Mouse (Mus musculus) hindbrain, embryonic 14.5 days (tissue): ENCODE measurements around the gene Arhgap31. TPM values are rescaled to one million over a fixed set of nuclear protein-coding genes. Genes with fewer than 3 reads are reported as not detected.

ENCODE experiments used
- ATAC-seq: fragments of 200-750 bp; cut with Nextera tagmentation; 2 replicates; pipeline ENCODE4 v1.8.0; 2017; ENCODE audit warnings: moderate number of reproducible peaks, mild to moderate bottlenecking, moderate TSS enrichment, moderate library complexity; ENCODE audit not compliant: low FRiP score
- DNase-seq: peaks from one replicate; pipeline ENCODE4 v3.0.0-alpha.2; 2015; ENCODE audit warnings: low spot score
- H3K27ac ChIP-seq: fragments of 300-500 bp; sonication (generic); 2 replicates; pipeline ENCODE4 v1.5.1; 2014; ENCODE audit warnings: mild to moderate bottlenecking, moderate library complexity
- H3K27me3 ChIP-seq: fragments of 300-500 bp; sonication (generic); 2 replicates; pipeline ENCODE4 v1.6.1; 2014; ENCODE audit warnings: mild to moderate bottlenecking, low read length, mixed read lengths; ENCODE audit not compliant: control insufficient read depth, insufficient read depth
- H3K36me3 ChIP-seq: fragments of 300-500 bp; sonication (generic); replicated peaks from 2 replicates; pipeline ENCODE4 v1.6.1; 2014; ENCODE audit not compliant: control insufficient read depth, insufficient read depth
- H3K4me1 ChIP-seq: fragments of 300-500 bp; sonication (generic); replicated peaks from 2 replicates; pipeline ENCODE4 v1.6.1; 2014; ENCODE audit warnings: antibody characterized with exemption, low read length, mixed read lengths; ENCODE audit not compliant: control insufficient read depth, insufficient read depth
- H3K4me2 ChIP-seq: fragments of 300-500 bp; sonication (generic); replicated peaks from 2 replicates; pipeline ENCODE4 v1.6.1; 2014; ENCODE audit warnings: mild to moderate bottlenecking, moderate library complexity
- H3K4me3 ChIP-seq: fragments of 300-500 bp; sonication (generic); replicated peaks from 2 replicates; pipeline ENCODE4 v1.5.1; 2014; ENCODE audit warnings: mild to moderate bottlenecking, low read length
- H3K9ac ChIP-seq: fragments of 300-500 bp; sonication (generic); 2 replicates; pipeline ENCODE4 v1.6.1; 2014
- H3K9me3 ChIP-seq: fragments of 300-500 bp; sonication (generic); 2 replicates; pipeline ENCODE4 v1.6.1; 2016; ENCODE audit warnings: low read length; ENCODE audit not compliant: control insufficient read depth
- WGBS: fragments of 180-500 bp; shearing (Covaris S2); extraction: QIAGEN DNeasy Blood & Tissue Kit; methylation state at CpG from one replicate; pipeline ENCODE4 v1.1.7; 2014; 5-methylcytosine and 5-hydroxymethylcytosine counted together
- polyA plus RNA-seq: library from polyadenylated mRNA; unstranded; fragments of >200 nt; fragmentation: Nextera tagmentation; extraction: Ambion mirVana; gene quantifications from 2 replicates; pipeline ENCODE4 v1.2.1, GENCODE M21; 2014

Gene Arhgap31
- polyA plus RNA-seq, 1 experiment from 2014 or later: 7.8 TPM

DNA sequence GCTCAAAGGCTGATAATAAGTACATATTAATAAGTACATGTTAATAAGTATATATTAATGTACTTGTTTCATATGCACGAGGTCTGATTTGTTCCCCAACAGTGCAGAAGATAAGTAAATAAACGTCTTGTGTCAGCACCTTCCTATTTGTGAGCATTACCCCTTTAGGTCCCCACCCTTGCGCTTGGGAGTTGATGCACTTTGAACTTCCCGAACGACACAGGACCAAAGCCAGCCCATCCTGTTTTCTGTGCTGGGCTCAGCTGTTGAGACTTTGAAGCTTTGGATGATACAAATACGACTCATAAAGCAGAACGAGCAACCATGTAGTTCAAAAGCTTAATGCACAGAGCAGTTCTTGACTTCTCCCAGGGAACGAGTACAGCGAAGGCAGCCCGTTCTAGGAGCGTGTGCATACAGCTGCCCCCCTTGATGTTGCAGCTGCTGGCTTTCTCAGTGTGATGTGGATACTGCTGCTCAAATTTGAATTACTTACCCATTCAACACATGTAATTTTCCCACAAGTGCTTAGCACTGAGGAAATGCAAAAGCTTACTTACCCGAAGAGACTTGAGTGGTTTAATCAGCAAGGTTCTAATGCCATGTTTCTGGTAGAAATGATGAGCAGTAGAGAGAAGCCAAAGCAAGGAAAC lies 120.9 kb downstream of the Arhgap31 start:
- Histone ChIP-seq H3K4me1 (no peaks in the 10 kb centered on the region), H3K4me2 (no peak overlapping the region), H3K9me3 (no peaks in the 10 kb centered on the region), H3K36me3 (peaks cover 55% of the 10 kb centered on the region), H3K9ac (no peak overlapping the region), H3K27ac (no peak overlapping the region), H3K4me3 (no peak overlapping the region), H3K27me3 (no peaks in the 10 kb centered on the region)
- WGBS: 90% methylated on average over 12 of the region's 12 CpGs
- DNase-seq (no peak), ATAC-seq (no peak)

DNA sequence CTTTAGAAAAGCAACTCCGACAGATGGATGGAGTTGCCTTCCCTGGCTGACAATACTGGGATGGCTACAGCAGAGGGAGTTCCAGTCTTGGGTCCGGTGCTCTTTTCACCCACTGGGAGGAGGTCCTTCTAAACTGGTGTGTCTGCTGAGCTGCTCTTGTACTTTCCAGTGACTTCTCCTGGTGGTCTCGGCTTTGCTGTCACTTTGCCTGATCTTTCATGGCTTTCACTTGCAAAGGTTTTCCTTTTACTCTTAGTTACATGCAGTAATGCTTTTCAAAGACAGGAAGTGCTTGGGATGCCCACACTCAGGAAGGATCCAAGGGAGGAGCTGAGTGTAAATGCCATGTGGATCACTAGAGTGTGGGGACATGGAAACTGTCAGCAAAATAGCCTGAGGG lies 121.6 kb downstream of the Arhgap31 start:
- no peak for ATAC-seq
- no peak overlapping the region for H3K9ac ChIP-seq
- 84% methylated on average over 3 of the region's 3 CpGs for WGBS
- H3K27ac ChIP-seq: no peak overlapping the region
- H3K36me3 ChIP-seq: peaks cover 61% of the 10 kb centered on the region
- no peaks in the 10 kb centered on the region for H3K27me3 ChIP-seq
- H3K4me3 ChIP-seq: no peak overlapping the region
- H3K4me1 ChIP-seq: no peaks in the 10 kb centered on the region
- DNase-seq: no peak
- H3K9me3 ChIP-seq: no peaks in the 10 kb centered on the region
- H3K4me2 ChIP-seq: no peak overlapping the region

- DNase-seq: no peak
- Histone ChIP-seq H3K9ac (no peak overlapping the region), H3K4me1 (no peaks in the 10 kb centered on the region), H3K4me2 (no peak overlapping the region), H3K27ac (no peak overlapping the region), H3K4me3 (no peak overlapping the region), H3K9me3 (no peaks in the 10 kb centered on the region), H3K36me3 (peaks cover 87% of the 10 kb centered on the region), H3K27me3 (no peaks in the 10 kb centered on the region)
- no peak for ATAC-seq
- 83% methylated on average over 4 of the region's 4 CpGs for WGBS
These were observed 125.5 kb downstream of the Arhgap31 start for GRCm38 (mm10) chr16:38587572-38587971.

GRCm38 (mm10) chr16:38587163-38587562 lies 125.9 kb downstream of the Arhgap31 start:
- H3K9ac ChIP-seq: no peak overlapping the region
- peaks cover 87% of the 10 kb centered on the region for H3K36me3 ChIP-seq
- WGBS: 95% methylated on average over 5 of the region's 5 CpGs

GRCm38 (mm10) chr16:38585186-38585585 lies 127.9 kb downstream of the Arhgap31 start:
- H3K27ac ChIP-seq: no peak overlapping the region
- DNase-seq: no peak
- H3K36me3 ChIP-seq: peaks cover 77% of the 10 kb centered on the region
- H3K9me3 ChIP-seq: no peaks in the 10 kb centered on the region
- WGBS: 92% methylated on average over 5 of the region's 5 CpGs
- H3K27me3 ChIP-seq: no peaks in the 10 kb centered on the region
- H3K9ac ChIP-seq: no peak overlapping the region
- no peak for ATAC-seq
- H3K4me1 ChIP-seq: no peaks in the 10 kb centered on the region
- H3K4me3 ChIP-seq: no peak overlapping the region
- no peak overlapping the region for H3K4me2 ChIP-seq

More at GRCm38 (mm10) chr16:38587163-38587562, 125.9 kb downstream of the Arhgap31 start:
- H3K27me3 ChIP-seq: no peaks in the 10 kb centered on the region
- no peak overlapping the region for H3K27ac ChIP-seq
- no peak overlapping the region for H3K4me2 ChIP-seq
- no peak for ATAC-seq
- H3K4me3 ChIP-seq: no peak overlapping the region
- H3K9me3 ChIP-seq: no peaks in the 10 kb centered on the region
- DNase-seq: no peak
- H3K4me1 ChIP-seq: no peaks in the 10 kb centered on the region

- H3K9me3 ChIP-seq: no peaks in the 10 kb centered on the region
- peaks cover 75% of the 10 kb centered on the region for H3K36me3 ChIP-seq
- 93% methylated on average over 7 of the region's 7 CpGs for WGBS
- no peak overlapping the region for H3K27ac ChIP-seq
- ATAC-seq (no peak), DNase-seq (no peak)
- no peak overlapping the region for H3K9ac ChIP-seq
- no peak overlapping the region for H3K4me3 ChIP-seq
- no peak overlapping the region for H3K4me2 ChIP-seq
- no peaks in the 10 kb centered on the region for H3K4me1 ChIP-seq
- no peaks in the 10 kb centered on the region for H3K27me3 ChIP-seq
These were observed 128.3 kb downstream of the Arhgap31 start for GRCm38 (mm10) chr16:38584761-38585160.

- peaks cover 81% of the 10 kb centered on the region for H3K36me3 ChIP-seq
- no peaks in the 10 kb centered on the region for H3K4me1 ChIP-seq
- no peak overlapping the region for H3K27ac ChIP-seq
- no peak overlapping the region for H3K4me2 ChIP-seq
- ATAC-seq: no peak
- no peaks in the 10 kb centered on the region for H3K27me3 ChIP-seq
- 97% methylated on average over 3 of the region's 3 CpGs for WGBS
- no peak overlapping the region for H3K4me3 ChIP-seq
- H3K9ac ChIP-seq: no peak overlapping the region
- no peaks in the 10 kb centered on the region for H3K9me3 ChIP-seq
- no peak for DNase-seq
These were observed 141.6 kb downstream of the Arhgap31 start for GRCm38 (mm10) chr16:38571481-38571880.

DNA sequence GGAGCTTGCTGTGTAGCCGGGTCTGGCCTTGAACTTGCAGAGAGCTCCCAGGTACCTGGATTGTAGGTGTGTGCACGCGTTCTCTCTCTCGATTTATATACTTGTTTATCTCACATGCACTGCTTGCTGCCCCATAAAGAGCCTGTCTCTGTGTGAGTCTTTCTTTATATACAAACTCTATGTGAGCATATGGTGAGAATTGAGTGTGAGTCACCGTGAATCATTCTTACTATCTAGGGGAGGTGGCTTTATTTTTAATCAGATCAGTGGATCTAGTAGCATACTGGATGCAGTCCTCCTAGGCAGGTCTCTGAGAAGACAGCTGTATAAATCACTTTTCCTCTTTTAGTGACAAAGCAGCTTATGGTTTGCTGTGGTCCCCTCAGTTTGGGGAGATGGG lies 144.9 kb downstream of the Arhgap31 start:
- Histone ChIP-seq H3K9ac (no peak overlapping the region), H3K4me1 (peaks cover 10% of the 10 kb centered on the region), H3K9me3 (no peaks in the 10 kb centered on the region), H3K36me3 (peaks cover 58% of the 10 kb centered on the region), H3K4me3 (no peak overlapping the region), H3K27ac (no peak overlapping the region), H3K4me2 (no peak overlapping the region), H3K27me3 (no peaks in the 10 kb centered on the region)
- no peak for DNase-seq
- no peak for ATAC-seq
- 97% methylated on average over 5 of the region's 5 CpGs for WGBS

DNA sequence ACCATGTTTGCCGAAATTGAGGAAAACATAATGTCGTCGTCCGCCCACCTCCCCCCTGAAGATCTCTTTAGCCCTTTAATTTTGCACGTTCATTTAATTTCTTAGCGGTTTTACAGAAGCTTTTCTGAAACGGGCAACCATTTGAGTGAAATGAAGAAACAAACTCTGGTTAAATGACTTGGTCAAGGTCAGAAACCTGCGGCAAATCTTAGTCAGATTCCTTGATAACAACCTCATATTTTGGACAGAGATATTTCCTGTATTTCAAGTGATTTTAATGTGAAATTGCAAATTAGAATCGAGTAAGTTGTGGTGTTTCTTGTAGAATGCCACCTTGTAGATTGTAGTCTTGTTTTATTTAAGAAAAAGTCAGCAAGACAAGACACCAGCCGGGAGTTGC lies 149.6 kb downstream of the Arhgap31 start:
- peak overlapping the region; percentile 58 for H3K4me2 ChIP-seq
- ATAC-seq (no peak), DNase-seq (no peak)
- H3K4me3 ChIP-seq: peak overlapping the region; percentile 76
- no peaks in the 10 kb centered on the region for H3K9me3 ChIP-seq
- peaks cover 7% of the 10 kb centered on the region; the same call in 1 of the 2 replicates for H3K27me3 ChIP-seq
- H3K4me1 ChIP-seq: peaks cover 10% of the 10 kb centered on the region
- peak overlapping the region; percentile 84 for H3K9ac ChIP-seq
- H3K27ac ChIP-seq: no peak overlapping the region
- WGBS: 41% methylated on average over 10 of the region's 10 CpGs
- H3K36me3 ChIP-seq: peaks cover 14% of the 10 kb centered on the region

DNA sequence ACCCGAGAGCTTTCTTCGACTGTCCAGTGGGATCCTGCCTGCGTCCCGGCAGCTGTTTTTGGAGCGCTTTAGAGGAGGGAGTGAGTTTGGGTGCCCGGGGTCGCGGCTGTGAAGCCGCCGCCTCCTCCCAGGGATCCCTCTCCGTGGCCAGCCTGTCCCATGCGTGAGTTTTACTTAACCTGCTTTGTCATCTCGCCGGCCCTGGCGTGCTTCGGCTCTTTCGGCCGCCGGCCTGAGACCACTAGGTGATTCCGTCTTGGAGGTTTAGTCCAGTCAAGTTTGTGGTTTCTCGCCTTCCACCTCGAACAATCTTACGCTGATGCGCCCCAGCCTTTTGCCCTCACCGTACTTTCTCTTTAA lies 150.1 kb downstream of the Arhgap31 start:
- ATAC-seq (peak; percentile 79; the same call in 1 of the 2 replicates), DNase-seq (no peak)
- H3K36me3 ChIP-seq: peaks cover 8% of the 10 kb centered on the region
- 0% methylated on average over 25 of the region's 25 CpGs for WGBS
- H3K4me2 ChIP-seq: peak overlapping the region; percentile 58
- peaks cover 7% of the 10 kb centered on the region; the same call in 1 of the 2 replicates for H3K27me3 ChIP-seq
- H3K4me1 ChIP-seq: peaks cover 10% of the 10 kb centered on the region
- H3K4me3 ChIP-seq: peak overlapping the region; percentile 76
- H3K9me3 ChIP-seq: no peaks in the 10 kb centered on the region
- peak overlapping the region; percentile 81 for H3K27ac ChIP-seq
- peak overlapping the region; percentile 84 for H3K9ac ChIP-seq
